Mouse (Mus musculus): ENCODE measurements around the gene Ccr10.

- TF ChIP-seq POLR2A (IDR thresholded peaks at IDR 0.05; ENCODE audit: insufficient read depth, low read depth, low read length) (no peak), EP300 (IDR thresholded peaks at IDR 0.05; ENCODE audit: insufficient read depth, low read depth, low read length) (no peak)
Measured at GRCm38 (mm10) chr11:101155151-101155550, 20.1 kb downstream of the Ccr10 start.

Data from heart, adult 2 months (tissue).